Mouse (Mus musculus) thymus, postnatal 4 days (tissue): ENCODE measurements around the gene Tcte1.

Experiments used
- DNase-seq: peaks from one replicate; pipeline ENCODE4 v3.0.0; 2021

Gene Tcte1

DNA sequence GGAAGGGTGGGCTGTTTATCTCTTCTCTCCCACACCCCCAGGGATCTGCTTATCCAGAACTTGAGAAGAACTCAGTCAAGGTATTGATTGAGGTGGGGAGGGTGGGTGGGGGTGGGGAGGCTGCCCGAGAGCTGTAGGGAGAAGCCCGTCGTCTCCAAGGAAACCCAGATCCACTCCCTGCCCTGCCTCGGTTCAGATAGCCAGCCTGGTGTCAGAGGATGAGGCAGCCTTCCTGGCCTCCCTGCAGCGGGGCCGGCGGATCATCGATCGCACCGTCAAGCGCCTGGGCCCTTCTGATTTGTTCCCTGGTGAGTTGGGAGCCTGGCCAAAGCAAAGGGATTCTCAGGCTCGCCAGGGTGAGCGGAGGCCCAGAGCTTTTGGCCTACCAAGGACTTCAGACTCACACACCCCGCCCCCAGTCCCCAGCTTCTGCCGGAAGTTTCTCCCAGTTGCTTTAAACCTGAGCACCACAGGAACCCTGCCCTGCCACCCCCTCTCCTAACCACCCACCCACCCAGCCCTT is 8.0 kb upstream of the Tcte1 start:
- no peak for DNase-seq

DNA sequence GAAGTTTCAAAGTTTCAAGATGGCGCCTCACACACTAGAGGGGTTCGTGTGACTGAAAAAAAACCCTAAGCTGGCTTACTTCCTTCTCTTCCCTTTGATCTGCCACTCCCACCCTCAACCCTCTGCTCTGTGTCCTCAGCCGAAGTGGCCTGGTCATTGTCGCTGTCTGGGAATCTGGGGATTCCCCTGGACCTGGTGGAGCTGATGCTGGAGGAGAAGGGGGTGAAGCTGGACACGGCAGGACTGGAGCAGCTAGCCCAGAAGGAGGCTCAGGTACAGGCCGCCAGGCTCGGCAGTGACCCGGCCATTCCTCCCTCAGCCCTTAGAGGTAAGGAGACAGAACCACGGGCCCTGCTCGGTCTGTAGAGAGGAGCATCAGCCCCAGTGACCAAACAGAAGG is 7.4 kb upstream of the Tcte1 start:
- DNase-seq: no peak

DNA sequence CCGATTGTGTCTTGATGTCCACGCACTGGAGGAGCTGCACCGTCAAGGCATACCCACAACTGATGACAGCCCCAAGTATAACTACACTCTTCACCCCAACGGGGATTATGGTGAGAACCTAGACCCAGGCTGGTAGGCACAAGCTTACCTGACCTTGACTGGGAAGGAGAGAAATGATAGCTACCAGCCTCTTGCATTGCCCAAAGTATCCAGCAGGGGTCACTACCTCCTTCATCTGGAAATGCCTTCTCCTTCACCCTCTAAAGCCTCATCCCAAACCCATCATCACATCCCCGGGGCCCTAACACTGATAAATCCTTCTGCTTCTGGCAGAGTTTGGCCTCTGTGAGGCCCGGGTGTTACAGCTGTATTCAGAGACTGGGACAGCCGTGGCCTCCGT is 6.7 kb upstream of the Tcte1 start:
- DNase-seq: peak; percentile 89

DNA sequence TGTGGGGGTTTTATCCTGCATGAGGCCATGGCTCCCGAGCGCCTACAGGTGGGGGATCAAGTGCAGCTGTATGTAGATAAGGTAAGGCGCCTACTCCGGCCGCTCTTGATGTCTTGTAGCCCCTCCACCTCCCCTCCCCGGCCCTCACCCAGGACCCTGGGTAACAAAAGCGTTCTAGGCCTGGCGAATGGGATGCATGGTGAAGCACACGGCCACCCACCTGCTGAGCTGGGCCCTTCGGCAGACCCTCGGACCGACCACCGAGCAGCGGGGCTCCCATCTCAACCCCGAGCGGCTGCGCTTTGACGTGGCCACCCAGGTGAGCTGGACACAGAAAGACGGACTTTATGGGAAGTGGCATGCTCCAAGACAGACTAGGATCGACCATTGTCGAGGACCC is 6.1 kb upstream of the Tcte1 start:
- DNase-seq: no peak

DNA sequence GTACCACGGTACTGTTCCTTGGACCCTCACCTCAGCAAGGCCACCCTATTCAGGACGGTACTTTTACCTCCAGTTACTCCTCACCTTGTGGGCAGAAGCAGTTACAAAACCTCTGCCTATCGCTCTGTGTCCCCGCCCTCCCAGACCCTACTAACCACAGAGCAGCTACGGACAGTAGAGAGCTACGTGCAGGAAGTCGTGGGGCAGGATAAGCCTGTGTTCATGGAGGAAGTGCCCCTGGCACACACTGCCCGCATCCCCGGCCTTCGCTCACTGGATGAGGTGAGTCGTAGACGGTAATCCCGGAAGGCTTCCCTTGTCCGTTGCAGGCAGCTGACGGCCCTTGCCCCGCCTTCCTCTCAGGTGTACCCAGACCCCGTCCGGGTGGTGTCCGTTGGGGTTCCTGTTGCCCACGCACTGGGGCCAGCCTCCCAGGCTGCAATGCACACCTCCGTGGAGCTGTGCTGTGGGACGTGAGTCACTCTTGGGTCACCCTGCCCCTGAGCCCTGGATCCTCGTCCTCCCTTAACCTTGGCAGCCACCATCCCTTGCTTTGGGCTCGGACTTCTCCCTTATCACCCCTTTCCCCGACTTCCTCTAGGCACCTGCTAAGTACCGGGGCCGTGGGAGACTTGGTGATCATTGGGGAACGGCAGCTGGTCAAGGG is 5.6 kb upstream of the Tcte1 start:
- no peak for DNase-seq

DNA sequence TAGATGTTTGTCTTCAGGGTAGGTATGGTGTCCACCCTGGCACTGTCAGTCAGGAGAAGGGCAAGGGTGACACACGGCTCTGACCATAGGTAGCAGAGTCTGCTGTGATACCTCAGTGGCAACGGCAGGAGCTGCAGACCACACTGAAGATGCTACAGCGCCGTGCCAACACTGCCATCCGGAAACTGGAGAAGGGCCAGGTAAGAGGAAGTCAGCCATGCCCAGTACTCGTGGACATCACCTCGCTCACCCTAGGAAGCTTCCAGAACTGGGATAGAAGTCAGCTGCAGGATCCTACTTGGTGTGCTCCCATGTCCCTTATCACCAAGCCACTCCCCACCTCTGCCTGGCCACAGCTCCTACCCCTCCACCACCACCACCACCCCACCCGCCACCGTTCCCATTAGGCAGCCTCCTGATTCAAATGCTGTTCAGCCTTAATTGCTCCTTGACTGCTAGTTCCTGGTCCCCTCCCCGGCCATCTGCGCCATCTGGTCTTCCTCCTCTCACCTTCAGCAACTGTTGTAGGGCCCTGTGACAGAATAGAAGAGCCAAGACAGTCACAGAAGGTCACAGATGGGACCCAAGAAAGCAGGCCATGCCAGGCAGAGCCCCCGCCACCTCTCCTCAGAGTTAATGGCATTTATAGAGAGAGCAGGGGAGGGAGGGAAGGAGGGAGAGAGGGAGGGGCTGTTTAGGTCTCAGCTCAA is 4.3 kb upstream of the Tcte1 start:
- no peak for DNase-seq

DNA sequence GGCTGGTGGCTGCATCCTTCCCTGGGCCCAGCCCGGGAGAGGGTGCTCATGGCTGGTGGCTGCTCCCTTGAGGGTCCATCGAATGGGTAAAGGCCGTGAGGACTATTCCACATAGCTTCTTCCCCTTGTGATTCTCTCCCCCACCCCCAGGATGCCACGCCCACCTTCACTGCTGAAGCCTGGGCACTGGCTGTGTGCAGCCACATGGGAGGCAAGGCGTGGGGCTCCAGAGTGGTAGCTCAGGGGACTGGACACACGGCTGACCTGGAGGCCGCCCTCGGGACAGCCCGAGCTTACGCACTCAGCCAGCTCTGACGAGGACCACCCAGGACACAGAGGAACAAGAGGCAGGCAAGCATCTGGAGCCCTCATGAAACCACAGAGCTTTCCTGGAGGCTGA is 3.1 kb upstream of the Tcte1 start:
- DNase-seq: no peak

DNA sequence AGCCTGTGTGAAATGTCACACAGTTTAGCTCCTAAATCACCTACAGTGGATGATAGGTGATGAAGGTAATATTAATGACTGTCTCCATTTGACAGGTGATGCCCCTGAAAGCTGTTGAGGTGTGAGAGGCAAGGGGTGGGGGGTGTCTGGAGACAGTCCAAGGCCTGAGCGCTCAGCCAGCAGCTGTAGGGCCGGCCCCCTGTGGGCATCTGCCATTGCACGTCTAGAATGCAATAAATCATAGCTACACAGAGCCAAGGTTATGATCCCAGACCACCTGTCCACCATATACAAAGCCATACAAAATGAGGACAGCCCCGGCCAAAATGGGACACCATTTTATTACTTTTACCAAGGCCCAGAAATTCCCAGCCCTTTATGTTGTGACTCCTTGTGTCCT is 1.7 kb downstream of the Tcte1 start:
- DNase-seq: no peak

DNA sequence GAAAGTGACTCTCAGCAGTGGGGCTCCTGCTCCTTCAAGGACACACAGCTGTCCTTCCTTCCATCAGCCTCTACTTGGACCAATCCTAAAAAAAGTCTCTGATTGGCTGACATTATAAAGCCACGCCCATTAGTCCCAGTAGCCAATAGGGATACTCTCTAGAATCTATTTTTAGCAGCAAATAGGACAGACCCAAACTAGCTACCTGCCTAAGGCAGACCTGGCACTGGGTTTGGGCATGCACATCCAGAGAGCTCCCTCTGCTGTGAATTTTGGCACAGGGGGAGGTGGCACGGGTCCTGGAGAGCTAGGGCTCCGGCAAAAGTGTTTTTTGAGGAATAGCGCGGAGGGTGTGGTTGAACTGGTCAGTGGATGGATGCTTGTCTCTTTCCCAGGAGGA is 3.3 kb downstream of the Tcte1 start:
- DNase-seq: no peak

DNA sequence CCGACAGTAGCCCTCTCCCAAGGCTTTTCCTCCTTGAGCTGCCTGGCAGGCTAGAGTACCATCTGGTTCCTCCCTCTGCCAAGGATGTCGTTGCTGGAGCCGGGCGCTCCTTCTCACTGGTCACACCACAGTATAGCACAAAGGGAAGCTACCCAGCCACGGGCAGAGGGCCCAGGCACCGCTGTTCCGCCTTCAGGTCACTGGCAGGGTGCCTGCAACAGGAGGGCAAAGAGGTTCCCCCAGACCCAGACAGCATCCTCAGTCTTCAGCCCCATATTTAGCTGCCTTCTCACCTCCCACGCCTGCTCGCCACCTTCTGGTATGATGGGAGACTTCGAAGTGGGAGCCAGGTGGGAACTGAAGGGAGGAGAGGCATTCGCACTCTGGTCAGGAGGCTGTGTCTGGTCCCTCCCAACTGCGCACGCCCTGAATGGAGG is 7.1 kb downstream of the Tcte1 start:
- no peak for DNase-seq

DNA sequence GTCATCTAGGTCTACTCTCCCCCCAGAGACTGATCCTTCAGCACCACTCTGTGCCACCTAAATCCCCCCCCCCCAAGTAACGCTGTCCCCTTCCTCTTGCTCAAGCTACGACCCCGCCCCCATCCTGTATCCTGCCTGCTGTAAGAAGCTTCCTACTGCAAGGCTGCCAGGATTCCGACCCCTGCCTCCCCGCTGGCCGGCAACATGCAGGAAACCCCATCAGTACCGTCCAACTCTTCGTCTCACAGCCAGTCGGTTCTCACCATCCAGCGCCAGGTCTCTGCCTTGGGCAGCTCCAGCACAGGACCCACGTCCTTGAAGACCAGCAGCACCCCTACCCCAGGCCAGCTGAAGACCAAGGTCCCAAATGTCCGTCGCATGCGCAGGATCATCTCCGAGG is 9.7 kb downstream of the Tcte1 start:
- DNase-seq: no peak

DNA sequence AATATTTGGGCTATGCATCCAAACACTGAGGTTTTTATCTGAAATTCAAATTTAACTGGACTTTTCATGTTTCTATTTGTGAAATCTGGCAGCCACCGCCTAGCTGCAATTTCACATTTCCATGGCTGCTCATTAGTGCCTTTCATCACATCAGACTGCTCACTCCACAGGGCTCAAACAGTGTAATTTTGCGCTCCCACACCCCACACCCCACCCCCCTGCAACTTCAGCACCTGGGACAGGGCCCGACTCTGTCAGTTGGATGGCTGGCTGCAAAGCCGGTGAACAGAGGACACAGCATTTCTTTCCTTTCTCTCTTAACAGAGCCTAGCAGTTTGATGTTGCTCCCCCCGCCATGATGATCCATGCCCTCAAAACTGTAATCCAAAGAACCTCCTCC is 13.0 kb downstream of the Tcte1 start:
- peak; percentile 73 for DNase-seq

DNA sequence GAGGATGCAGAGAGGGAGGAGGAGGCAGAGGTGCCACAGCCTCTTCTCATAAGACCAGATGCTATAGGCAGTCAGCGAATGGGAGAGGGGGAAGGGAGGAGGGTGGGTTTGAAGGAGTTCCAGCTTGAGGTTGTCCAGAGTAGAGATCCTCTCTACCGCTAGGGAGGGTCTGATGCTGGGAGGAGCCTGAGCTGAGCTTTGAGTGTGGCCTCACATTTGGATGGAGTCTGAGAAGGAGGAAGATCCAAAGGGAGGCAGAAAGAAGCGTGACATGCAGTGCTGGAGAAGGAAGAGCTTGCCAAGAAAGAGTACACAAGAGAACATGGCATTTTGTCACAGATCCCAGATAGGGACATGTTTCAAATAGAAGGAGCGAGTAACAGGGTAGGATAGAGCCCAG is 15.2 kb downstream of the Tcte1 start:
- DNase-seq: no peak

DNA sequence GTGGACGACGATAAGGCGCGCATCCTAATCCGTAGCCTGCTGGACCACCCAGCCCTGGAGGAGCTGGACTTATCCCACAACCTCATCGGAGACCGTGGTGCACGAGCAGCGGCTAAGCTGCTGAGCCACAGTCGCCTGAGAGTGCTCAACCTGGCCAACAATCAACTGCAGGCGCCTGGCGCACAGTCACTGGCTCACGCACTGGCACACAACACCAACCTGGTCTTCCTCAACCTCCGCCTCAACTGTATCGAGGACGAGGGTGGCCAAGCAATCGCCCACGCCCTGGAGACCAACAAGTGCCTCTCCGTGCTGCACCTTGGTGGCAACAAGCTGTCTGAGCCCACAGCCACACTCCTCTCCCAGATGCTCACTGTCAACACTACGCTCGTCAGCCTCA is 16.4 kb downstream of the Tcte1 start:
- DNase-seq: no peak

DNA sequence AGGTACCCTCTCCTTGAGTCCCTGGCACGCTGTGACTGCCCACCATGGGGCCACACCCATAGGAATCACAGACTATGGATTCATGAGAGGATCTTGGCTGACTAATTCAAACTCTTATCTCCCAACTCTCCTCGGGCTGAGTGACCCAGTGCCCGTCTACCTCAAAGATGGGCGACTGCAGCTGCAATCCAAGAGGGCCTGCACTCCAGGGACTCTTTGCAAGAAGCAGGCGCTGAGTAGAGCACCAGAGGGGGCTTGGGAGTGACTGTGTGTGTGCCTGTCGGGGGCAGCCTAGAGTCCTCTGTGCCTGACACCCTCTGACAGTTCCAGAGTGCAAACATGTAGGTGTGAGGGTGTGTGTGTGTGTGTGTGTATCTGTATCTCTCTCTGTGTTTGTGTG is 18.9 kb downstream of the Tcte1 start:
- DNase-seq: no peak

DNA sequence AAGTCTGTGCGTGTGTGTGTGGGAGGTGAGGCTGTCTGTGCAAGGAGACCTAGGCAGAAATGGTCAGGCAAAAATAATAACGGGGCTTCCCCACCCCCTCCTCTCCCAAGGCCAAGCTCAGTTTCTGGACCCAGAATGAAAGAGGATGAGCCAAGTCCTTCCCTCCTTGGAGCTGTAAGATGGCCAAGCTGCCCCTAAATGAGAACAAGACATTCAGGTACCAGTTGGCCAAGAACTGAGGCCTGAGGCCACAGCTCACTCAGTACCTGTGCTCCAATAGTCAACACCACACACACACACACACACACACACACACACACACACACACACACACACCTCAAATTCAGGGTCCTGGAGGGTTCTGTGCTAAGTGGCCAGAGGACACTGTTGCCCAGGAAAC is 19.5 kb downstream of the Tcte1 start:
- DNase-seq: no peak

DNA sequence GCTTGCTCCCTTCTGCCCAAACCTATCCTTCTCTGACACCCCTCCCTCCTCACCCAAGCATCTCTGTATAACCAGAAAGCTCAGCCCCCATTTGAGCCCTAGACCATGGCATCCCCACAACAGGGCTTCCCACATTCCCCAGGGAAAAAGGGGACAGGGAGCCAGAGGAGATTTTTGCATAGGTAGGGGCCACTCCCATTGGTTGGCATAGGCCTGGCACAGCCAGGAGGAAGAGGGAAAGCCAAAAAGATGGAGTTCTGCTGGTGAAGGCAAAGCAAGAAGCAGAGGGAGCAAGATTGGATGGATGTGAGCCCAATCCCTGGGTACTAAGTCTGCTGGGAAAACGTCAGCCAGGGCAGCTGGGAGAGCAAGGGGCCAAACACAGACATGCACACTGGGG is 19.9 kb downstream of the Tcte1 start:
- DNase-seq: no peak

DNA sequence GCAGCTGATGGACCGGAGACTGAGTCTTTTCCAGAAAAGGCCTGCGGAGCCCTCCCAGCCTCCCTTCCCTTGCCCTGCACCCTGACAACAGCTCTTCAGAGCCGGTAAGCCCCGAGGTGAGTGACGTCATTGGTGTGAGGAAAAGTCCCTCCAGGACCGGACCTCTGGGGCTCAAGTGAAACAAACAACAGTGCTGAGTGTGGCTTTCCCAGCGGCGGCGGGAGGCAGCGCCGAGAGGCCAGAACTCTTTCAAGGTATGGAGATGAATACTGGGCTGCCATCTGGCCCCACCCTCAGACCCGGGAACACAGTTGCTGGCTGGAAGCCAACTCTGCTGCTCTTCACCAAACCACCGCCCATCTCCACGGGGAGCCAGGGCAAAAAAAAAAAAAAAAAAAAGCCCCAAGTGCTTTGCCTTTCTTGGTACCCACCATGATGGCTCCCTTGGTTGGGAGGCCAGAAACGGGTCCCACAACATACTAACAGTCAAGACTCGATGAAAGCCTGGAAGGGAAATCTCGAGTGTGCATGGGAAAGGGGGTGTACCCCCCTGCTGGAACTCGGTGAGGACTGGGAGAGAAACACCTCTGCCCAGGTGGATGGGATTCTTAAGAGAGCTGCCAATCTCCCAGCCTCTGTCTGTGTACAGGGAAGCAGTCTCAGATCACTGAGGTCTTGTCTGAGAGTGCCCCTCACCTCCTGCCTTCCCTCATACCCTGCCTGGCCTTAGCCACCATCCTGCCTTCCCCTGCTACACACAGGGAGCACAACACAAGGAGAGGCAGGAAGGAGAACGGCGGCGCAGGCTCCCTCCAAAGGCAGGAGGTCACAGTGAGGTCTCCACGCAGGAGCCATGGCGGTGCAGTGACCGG is 21.0 kb downstream of the Tcte1 start:
- no peak for DNase-seq

DNA sequence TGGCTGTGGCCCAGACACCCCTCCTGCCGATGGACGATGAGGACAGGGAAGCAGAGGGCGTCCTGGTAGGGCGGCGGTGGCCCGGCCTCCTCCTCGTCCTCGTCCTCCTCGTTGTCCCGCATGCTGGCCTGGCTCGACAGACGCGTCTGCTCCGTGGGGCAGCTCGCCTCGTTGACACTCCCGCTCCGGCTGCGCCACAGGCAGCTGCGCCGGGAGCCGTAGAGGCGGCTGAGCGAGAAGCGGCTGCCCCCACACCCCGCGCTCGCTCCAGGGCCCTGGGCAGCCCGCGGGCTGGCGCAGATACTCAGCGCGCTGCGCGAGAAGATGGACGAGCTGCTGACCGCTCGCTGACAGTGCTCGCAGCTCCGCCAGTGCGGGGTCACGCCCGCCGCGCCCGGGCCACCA is 21.6 kb downstream of the Tcte1 start:
- peak; percentile 37 for DNase-seq

DNA sequence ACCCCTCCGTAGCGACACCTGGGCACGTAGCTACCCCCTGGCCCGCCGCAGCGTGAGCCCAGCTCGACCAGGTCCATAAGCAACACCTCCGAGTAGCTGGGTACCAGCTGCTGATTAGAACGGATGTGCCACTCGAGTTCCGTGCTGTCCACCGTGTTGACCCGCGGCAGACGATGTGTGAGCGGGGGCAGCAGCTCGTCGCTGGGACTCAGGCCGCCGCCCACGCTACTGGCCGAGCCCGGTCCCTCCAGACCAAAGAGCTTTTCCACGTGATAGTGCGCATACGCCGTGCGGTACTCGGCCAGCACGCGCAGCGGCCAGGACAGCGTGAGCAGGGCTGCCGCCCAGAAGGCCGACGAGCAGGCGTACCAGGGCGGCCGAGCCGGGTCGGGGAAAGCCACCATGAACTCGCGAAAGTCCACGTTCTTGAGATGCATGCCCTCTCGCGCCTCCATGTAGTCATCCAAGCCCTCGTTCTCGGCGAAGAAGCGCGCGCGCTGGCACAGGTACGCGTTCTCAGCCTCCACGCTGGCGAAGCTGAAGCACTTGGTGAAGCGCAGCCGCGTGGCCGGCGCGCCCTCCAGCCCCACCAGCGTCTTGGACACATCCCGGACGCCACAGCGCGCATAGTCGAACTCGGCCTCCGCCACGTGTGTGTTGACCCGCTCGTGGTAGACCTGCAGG is 22.2 kb downstream of the Tcte1 start:
- no peak for DNase-seq

DNA sequence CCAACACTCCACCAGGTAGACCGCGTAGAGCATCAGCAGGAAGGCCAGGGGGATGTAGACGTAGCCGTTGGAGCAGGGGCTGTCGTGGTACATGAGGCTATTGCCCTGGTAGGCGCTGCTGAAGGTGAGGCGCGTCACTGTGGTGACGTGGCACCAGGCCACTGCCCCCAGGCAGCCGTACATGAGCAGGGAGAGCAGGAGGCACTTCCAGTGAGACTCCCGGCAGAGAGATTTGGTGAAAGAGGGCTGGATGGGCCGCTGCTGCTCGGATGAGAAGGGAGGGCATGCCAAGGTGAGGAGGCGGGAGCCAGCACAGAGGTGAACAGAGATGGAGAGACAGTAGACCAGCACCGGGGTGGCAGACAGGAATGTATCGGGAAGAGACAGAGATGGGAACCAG is 23.7 kb downstream of the Tcte1 start:
- no peak for DNase-seq

DNA sequence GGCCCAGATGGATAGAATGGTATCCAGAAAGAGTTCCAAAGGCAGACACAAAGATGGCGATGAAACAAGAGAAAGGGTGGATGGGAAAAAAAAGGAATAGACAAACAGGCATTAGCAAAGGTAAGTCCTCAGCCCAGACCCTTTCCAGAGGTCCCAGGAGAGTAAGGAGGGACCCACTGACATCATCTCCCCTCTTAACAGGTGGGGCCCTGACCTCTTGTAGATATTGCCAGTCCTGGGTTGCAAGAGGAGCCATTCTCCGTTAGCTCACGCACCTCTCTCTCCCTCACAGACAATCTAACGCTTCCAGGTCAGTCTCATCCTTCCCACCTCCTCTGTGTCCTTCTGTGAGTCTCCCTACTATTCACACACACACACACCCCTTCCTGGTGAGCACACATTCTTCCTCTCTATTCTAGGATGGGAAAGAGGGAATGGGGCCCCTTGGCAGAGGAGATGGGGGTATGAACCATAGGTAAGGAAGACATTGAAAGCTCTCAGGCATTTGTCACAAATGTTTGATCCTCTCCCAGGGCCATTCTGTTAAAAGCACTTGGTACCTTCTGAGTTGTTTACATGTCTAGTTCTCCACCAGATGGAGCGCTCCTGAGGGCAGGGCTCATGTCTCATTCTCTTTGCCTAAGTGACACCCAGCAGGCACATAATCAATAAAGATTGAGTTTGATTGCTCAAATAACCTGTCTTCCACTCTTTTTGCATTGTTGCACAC is 24.4 kb downstream of the Tcte1 start:
- DNase-seq: no peak
